Mouse (Mus musculus): ENCODE results near the gene Amdhd2. TPM values are rescaled to one million over a fixed set of nuclear protein-coding genes. Genes with fewer than 3 reads are reported as not detected.

Amdhd2 gene
- polyA plus RNA-seq, 1 experiment, result 58.3 TPM

DNA sequence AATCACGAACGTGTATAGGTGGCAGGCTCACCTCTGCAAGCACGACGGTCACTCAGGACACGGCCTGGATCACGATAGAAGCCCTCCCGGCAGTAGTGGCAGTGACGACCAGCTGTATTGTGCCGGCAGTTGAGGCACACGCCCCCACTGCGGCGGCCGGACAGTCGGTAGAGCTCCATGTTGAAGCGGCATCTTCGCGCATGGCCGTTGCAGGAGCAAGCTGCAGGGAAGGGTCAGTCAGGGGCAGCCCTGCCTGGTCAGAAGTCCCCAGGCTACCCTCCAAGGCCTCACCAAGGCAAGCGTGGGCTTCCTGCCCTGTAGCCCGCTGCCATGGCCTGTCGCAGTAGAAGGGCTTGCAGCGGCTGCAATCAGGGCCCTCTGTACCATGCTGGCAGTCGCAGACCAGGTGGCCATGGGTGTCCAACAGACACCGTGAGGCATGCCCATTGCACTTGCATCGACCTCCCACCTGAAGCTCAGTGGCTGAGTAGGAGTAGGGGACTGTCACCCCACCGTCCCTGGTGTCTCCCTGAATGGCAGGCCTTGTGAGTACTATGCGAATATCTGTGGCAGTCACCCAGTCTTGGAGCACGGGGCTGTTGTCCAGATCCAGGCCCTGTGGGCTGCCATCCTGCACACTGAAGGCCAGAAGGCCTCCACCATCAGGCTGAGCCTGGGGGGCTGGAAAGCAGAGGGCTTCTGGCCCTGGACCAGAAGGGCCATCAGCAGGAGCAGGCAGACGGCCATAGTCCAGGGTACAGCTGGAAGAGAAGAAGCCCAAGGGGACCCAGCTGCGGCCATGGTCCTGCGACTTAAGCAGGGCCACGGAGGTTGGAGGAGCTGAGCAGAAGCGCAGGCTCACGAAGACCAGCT, 44.4 kb upstream of the Amdhd2 start:
- 83% methylated on average over 34 of the region's 34 CpGs for WGBS
- Histone ChIP-seq H3K4me3 (replicated peaks; ENCODE audit: extremely low read depth, low read depth, low read length) (no peak overlapping the region), H3K4me1 (ENCODE audit: control insufficient read depth, insufficient read depth, low read length) (peaks cover 24% of the 10 kb centered on the region)
- no peak for DNase-seq
- TF ChIP-seq POLR2A (IDR thresholded peaks at IDR 0.05; ENCODE audit: borderline replicate concordance, extremely low read depth, low read depth, low read length) (no peak), CTCF (IDR thresholded peaks at IDR 0.05; ENCODE audit: insufficient read depth, low read length) (no peak)

GRCm38 (mm10) chr17:24206451-24207351, 43.1 kb upstream of the Amdhd2 start:
- WGBS, result 9% methylated on average over 62 of the region's 62 CpGs
- peak overlapping the region; percentile 11 for H3K4me3 ChIP-seq (replicated peaks; ENCODE audit: extremely low read depth, low read depth, low read length)
- peaks cover 20% of the 10 kb centered on the region for H3K4me1 ChIP-seq (ENCODE audit: control insufficient read depth, insufficient read depth, low read length)
- DNase-seq, result peak; percentile 36
- TF ChIP-seq POLR2A (IDR thresholded peaks at IDR 0.05; ENCODE audit: borderline replicate concordance, extremely low read depth, low read depth, low read length) (no peak), CTCF (IDR thresholded peaks at IDR 0.05; ENCODE audit: insufficient read depth, low read length) (no peak)

- peaks cover 17% of the 10 kb centered on the region for H3K4me1 ChIP-seq (ENCODE audit: control insufficient read depth, insufficient read depth, low read length)
- WGBS, result 9% methylated on average over 15 of the region's 15 CpGs
Measured at GRCm38 (mm10) chr17:24205908-24206361, 42.4 kb upstream of the Amdhd2 start.

DNA sequence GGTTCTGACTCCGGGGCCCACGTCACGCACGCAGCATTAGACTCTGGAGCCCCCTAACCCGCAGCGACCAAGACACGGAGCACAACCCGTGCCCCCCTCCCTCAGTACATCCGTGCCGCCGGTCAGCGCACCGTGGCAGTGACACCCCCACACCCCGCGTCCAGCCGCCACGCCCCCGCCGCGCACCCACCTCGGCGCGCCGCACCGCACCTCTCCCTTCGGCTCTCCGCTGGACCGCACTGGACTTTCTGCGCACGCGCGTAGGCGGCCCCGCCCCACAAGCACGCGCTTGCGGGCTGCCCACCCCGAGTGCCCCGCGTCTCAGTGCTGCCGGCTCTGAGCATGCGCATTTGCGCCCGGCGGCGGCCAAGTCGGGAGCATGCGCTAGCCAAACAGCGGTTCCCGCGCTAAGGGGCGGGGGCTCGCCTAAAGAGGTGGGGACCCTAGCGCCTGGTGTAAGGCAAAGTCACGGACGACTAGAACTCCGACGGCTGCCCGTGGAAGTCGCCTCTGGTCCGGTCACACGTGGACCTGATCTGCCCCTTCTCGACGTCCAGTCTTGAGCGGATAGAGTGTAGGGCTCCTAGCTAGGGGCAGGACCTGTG, 41.8 kb upstream of the Amdhd2 start, which contains the start of gene Tbc1d24:
Gene Tbc1d24, minus strand, starts transcription at position 279 of the 605 bp plus-strand sequence.
- WGBS, result under 1% methylated on average over 65 of the region's 65 CpGs
- Histone ChIP-seq H3K4me3 (replicated peaks; ENCODE audit: extremely low read depth, low read depth, low read length) (peak within 1 kb of the TSS; percentile 67), H3K4me1 (ENCODE audit: control insufficient read depth, insufficient read depth, low read length) (peaks cover 17% of the 10 kb centered on the region)
- peak; percentile 88 for DNase-seq
- peak; percentile 49; the same call in 1 of the 2 replicates for TF ChIP-seq POLR2A (IDR thresholded peaks at IDR 0.05; ENCODE audit: borderline replicate concordance, extremely low read depth, low read depth, low read length)
- TF ChIP-seq CTCF (IDR thresholded peaks at IDR 0.05; ENCODE audit: insufficient read depth, low read length), result no peak

More at GRCm38 (mm10) chr17:24205908-24206361, 42.4 kb upstream of the Amdhd2 start:
- peak overlapping the region; percentile 67 for H3K4me3 ChIP-seq (replicated peaks; ENCODE audit: extremely low read depth, low read depth, low read length)
- no peak for DNase-seq
- no peak for TF ChIP-seq POLR2A (IDR thresholded peaks at IDR 0.05; ENCODE audit: borderline replicate concordance, extremely low read depth, low read depth, low read length)
- no peak for TF ChIP-seq CTCF (IDR thresholded peaks at IDR 0.05; ENCODE audit: insufficient read depth, low read length)

- H3K4me3 ChIP-seq (replicated peaks; ENCODE audit: extremely low read depth, low read depth, low read length), result peak overlapping the region; percentile 67
- WGBS, result 6% methylated on average over 7 of the region's 7 CpGs
- TF ChIP-seq CTCF (IDR thresholded peaks at IDR 0.05; ENCODE audit: insufficient read depth, low read length) (no peak), POLR2A (IDR thresholded peaks at IDR 0.05; ENCODE audit: borderline replicate concordance, extremely low read depth, low read depth, low read length) (no peak)
- peaks cover 18% of the 10 kb centered on the region for H3K4me1 ChIP-seq (ENCODE audit: control insufficient read depth, insufficient read depth, low read length)
- DNase-seq, result no peak
Measured at GRCm38 (mm10) chr17:24204846-24205245, 41.3 kb upstream of the Amdhd2 start.

DNA sequence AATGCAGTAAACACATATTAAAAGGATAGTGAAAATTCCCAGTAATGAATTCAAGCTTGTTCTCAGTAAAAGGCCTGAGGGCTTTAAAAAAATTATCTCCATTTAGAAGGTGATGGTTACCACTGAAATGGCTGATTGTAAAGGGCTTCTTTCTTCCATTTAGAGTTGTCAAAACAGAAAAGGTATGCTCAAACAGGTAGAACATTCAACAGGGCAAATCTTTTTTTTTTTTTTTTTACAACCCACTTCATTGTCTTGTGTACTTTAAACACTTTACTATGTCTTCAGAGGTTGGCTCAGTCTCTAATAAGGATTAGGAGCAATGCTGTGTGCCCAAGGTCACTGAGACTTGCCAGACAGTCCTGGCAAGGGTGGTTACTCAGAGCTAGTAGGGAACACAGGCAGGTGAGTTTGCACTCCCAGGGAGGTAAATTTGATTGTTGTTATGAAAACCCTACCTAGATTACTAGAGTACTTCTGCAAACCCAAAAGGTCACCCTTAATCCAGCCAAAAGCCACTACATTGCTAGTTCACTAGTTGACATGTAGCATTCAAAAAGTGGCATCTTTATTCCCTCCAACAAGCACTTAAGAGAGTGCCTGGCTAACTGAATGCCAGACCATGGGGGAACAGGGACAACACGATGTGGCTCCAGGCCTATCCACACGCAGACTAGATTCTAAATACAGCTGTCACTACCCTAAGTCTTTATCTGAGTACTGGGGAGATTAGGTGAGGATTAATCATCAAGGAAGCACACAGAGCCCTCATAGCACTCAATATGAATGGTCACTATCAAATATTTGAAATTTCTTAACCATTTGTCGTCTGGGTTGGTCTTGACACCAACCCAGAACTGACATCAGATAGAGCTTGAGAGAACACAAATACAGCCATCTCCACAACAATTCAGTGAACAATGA, 40.3 kb upstream of the Amdhd2 start:
- WGBS, result 64% methylated on average over 3 of the region's 3 CpGs
- Histone ChIP-seq H3K4me1 (ENCODE audit: control insufficient read depth, insufficient read depth, low read length) (peaks cover 20% of the 10 kb centered on the region), H3K4me3 (replicated peaks; ENCODE audit: extremely low read depth, low read depth, low read length) (no peak overlapping the region)
- no peak for DNase-seq
- no peak for TF ChIP-seq CTCF (IDR thresholded peaks at IDR 0.05; ENCODE audit: insufficient read depth, low read length)
- TF ChIP-seq POLR2A (IDR thresholded peaks at IDR 0.05; ENCODE audit: borderline replicate concordance, extremely low read depth, low read depth, low read length), result no peak

GRCm38 (mm10) chr17:24203068-24203467, 39.5 kb upstream of the Amdhd2 start:
- DNase-seq, result no peak
- 50% methylated on average over 4 of the region's 4 CpGs for WGBS
- TF ChIP-seq POLR2A (IDR thresholded peaks at IDR 0.05; ENCODE audit: borderline replicate concordance, extremely low read depth, low read depth, low read length), result no peak
- no peak for TF ChIP-seq CTCF (IDR thresholded peaks at IDR 0.05; ENCODE audit: insufficient read depth, low read length)
- Histone ChIP-seq H3K4me3 (replicated peaks; ENCODE audit: extremely low read depth, low read depth, low read length) (no peak overlapping the region), H3K4me1 (ENCODE audit: control insufficient read depth, insufficient read depth, low read length) (peaks cover 13% of the 10 kb centered on the region)

GRCm38 (mm10) chr17:24201092-24201491, 37.5 kb upstream of the Amdhd2 start:
- 77% methylated on average over 4 of the region's 4 CpGs for WGBS
- Histone ChIP-seq H3K4me3 (replicated peaks; ENCODE audit: extremely low read depth, low read depth, low read length) (no peak overlapping the region), H3K4me1 (ENCODE audit: control insufficient read depth, insufficient read depth, low read length) (peaks cover 12% of the 10 kb centered on the region)
- DNase-seq, result no peak
- TF ChIP-seq CTCF (IDR thresholded peaks at IDR 0.05; ENCODE audit: insufficient read depth, low read length), result no peak
- TF ChIP-seq POLR2A (IDR thresholded peaks at IDR 0.05; ENCODE audit: borderline replicate concordance, extremely low read depth, low read depth, low read length), result no peak
